Mouse (Mus musculus) cerebellum, postnatal 36 days (tissue): ENCODE results near the gene Plxna4.
A peak's percentile ranks its signal among the peaks of the same experiment; 100 is the strongest.

ENCODE experiments used
- DNase-seq, 2 experiments: peaks; one replicate each; pipeline ENCODE4 v3.0.0; 2021 to 2022; ENCODE audit warnings: mixed read lengths in 2 of 2

Gene Plxna4

DNA sequence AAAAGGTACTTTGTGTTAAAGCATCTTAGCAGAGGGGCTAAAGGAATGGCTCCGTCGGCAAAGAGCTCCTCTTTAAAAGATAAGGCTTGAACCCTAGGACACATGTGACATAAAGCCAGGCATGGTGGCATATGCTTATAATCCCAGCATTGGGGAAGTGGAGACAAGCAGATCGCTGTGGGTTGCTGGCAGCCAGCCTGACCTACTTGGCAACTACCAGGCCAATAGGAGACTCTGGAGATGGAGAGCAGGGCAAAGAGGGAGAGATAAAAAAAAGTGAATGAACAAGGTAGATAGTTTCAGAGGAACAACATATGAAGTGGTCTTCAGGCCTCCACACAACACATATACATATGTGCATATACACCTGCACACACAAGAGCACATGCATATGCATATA lies 189.7 kb downstream of the Plxna4 start:
- peak; percentile 51 to 55 for DNase-seq

DNA sequence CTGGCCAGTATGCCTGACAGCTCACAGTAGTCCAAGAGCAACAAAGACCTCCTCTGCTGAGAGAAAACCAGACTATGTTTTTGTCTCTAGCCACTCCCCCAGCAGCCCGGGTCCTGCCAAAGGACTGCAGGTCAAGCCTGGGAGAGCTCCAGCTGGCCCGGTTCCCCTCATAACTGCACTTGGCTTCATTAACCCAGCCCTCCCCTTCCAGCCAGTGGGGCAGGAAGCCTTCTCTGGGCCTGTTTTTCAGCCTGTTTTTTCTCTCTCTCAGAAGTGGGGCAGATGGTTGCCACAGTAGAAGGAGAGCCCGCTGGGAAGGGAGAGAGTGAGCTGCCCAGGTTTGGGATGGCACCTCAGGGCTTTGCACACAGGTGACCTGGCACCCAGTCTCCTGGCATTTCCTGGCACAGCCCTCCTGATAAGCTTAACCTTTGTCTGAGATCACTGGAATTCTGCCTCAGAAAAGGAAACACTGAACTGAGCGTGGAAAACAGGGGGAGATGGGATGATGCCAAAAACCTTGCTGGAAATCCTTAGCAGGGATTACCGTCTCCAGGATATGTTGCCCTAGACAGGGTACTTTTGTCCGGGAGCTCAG lies 190.8 kb downstream of the Plxna4 start:
- peak; percentile 97 for DNase-seq

DNA sequence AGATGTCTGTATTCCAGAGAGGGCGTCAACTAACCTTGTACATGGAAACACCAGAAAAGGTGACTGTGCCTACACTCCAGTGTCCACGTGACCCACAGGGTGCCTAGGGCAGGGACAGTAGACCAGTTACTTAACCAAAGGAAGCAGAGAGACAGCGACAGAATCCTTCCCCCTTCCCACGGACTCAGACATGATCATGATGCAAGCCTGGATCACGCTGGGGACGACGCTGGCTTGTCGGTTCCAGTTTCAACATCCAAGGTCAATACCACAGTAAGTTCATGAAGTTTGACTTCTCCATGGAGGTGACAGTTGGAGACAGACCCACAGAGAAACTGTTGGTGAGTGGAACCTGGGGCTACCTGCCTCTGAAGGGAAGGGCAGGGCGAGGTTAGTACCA lies 192.6 kb downstream of the Plxna4 start:
- DNase-seq: no peak

DNA sequence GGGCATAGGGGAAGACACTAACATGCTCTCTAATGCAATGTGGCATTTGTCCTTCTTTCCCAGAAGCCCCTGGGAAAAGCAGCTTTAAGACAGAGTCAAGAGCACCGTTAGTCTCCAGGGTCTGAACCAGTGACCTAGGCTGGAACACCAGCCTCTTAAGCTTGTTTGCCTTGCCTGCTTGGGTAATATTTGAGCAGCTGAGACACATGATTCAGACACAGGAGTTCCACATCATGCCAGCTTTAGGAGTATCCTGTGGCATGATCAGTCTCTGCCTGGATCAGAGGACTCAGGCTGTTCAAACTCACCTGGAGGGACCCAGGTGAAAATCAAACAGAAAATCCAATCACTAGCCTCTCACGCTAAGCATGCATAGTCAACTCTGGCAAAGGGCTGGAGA lies 195.7 kb downstream of the Plxna4 start:
- DNase-seq: no peak

DNA sequence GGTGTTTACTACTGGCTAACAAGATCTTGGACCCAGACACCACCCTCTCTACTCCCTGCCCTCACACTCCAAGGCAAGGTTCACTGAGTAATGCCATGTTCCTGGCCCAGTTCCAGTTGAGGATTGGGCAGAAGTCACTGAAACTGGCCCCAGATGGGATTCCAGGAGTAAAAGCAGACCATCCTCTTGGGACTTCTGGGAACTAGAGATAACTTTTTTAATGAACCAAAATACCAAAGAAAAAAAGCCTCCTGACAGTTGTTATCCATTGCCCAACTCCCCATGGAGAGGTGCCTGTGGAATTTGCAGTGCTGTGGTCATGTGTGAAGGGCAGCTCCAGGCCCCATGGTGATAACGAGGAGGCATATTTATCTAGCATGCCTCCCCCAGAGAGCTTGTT lies 199.7 kb downstream of the Plxna4 start:
- DNase-seq: no peak

DNA sequence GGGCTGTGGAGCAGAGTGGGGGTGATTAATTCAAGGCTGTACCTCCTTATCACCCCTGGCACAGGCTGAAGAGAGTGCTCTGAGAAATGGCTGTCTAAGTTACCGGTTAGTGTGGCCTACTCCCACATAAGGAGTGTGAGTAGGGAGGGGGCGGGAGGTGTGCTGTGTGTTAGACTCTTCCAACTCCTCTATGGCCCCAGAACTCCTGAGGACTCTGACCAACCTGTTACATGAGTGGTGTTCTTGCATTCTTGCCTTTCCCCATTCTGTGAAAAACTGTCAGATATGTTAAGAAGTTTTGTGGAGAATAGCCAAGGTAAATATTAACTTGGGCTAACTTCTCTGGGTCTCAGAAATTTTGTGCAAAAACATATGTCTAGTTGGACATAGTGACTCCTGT lies 201.1 kb downstream of the Plxna4 start:
- no peak for DNase-seq

DNA sequence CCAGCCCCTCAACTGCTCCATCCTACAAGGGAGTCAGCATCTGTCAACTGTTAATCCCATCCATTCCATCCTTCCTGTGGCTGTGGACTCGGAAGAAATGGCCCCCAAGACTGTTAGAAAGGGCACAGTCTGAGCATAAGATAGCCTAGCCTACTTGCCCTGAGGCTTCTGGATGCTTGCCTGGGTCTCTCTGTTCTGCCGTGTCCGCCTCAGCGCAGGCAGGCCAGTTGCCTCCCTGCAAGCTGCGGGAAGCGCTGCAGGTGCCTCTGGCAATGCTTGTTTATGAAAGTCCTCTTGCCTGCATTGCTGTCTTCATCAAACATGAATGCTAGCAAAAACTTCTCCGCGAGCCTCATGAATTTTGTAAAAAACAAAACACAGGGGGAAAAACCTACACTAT lies 203.1 kb downstream of the Plxna4 start:
- peak in 1 of 2 experiments; percentile 25 for DNase-seq

DNA sequence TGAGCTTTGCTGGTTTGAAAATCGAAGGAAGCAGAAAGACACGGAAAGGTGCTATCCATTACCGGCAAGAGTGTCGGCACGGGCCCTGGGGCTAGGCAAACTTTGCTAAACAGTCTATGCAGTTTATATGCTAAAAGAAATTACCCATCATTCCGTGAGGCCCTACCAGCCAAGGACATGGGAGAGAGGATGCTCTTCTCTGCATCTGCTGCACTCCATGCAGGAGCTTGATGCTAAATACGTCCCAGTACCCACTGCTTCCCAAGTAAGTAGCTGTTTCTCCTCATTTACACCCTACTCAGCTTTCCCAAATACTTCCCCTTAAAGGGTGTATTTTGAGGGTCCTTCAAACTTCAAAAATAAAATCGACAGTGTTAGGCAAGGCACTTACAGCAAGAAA lies 203.6 kb downstream of the Plxna4 start:
- no peak for DNase-seq

DNA sequence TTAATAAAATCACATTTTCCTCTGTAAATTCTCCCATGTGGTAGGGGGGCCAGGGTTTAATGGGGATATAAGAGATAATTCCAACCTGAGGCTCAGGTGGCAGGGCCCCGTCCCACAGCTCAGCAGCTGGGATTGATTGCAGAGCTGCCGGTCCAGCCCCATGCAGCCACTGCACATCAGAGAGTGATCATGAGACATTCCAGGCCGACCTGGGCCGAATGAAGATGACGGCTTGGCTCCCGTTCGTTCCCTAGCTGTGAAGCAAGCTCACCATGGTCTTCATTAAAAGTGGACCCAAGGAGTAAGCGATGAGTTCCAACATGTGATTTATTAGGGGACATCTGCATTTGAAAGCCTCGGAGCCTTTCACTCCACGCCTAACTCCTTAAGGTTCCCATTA lies 206.5 kb downstream of the Plxna4 start:
- no peak for DNase-seq

DNA sequence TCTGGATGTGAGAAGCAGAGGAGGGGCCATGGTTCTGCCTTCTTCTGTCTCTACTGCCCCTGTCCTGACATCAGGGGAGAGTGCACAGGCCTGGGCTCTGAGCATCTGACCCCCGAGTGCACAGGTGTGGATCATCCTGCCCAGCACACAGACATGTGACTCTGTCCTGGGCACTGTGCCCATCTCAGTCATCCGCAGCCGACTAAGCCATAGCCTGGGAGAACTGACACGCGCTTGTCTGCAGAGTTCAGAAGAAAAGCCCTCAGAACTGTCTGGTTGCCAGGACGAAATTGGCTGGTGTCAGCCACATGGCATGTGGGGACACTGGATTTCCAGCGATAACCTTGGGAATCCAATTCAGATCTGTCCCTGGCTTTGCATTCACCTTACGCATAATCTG lies 210.8 kb downstream of the Plxna4 start:
- DNase-seq: peak; percentile 68 to 73

DNA sequence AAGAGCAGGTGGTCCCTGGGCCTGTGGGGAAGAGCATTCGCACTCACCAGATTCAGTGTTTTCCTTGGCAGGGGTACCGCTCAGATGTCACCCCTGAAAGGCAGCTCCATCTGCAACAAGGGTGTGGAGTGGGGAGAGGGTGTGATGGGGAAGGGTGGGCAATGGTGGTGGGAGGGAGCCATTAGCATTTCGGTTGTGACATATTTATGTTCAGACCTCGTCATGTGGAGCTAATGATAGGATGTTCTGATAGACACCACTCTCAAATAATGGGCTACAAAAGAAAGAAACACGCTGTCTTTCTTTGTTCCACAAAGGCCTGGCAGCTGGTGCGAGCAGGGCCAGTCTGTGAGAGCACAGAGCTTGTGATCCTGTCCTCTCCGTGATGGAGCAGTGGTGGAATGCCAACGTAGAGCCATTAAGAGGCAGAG lies 214.0 kb downstream of the Plxna4 start:
- DNase-seq: no peak

DNA sequence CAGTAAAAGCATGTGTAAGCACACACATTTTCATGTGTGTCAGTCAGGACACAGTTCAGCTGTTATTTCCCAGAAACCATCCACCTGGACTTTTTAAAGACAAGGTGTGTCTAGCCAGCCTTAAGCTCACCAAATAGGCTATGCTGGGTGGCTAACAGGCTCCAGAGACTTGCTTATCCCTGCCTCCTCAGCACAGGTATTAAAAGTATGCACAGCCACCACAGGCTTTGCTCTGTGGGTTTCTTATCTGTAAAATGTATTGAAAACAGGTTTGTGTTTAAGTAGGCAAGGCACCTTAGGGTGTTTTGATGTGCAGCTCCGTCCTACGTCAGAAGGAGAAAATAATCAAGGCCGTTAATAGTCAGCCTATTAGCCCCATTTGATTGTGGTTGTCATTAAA lies 218.9 kb downstream of the Plxna4 start:
- no peak for DNase-seq

DNA sequence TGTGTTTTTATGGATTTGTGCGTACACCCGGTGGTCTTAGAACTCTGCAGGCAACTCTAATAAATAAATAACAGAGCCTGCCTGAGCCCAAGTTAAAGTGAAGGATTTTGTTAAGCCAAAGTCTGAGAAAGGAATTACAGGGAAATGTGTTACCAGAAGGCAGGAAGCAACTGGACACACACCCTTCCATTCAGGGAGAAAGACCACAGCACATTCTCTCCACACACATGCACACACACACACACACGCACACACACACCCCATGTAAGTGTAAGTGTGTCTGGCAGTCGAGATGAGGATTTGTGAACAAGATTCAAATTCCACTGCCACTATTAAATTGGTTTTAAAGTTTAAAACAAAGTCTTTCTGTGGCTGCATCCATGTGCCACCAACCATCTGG lies 219.6 kb downstream of the Plxna4 start:
- DNase-seq: no peak

DNA sequence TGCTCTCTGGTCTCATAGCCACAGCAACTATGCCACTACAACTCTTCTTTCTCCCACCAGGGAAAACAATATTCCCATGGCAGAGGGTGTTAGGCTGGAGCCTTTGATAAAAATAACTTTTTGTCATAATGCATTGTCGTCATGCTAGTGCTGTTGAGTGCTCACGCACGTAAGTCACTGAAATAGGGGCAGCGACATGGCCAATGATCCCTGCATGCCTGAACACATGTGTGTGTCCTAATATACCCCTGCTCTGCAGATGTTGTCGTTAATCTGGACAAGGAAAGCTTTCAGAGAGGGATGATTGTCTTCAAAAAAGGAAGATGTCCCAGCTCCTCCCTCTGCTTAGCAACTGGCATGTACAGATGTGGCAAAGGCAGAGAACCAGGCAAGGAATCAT lies 223.1 kb downstream of the Plxna4 start:
- no peak for DNase-seq

DNA sequence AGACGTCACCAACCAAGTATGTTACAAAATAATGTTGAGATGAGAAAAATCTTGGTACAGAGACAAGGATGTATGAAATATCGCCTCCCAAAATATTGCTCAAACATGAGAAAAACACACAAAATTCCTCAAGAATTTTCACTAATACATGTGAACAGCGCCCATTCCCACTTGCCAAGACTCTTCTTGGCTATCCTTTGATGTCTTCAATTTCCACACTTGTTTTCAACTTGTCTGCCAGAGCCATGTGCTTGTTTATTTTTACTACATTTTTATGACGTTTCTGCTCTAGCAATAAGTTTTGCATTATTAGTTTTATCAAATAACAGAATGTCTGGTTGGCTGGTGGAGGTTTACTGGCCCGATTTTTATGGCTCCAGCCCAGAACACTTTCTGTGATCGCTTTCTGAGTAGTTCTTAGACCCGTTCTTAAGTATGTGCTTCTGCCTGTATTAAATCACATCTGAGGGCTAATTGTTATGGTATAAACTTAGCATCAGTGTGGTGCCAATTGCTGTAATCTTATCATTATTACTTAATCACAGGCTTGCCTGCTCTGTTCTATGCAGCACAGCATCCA lies 224.4 kb downstream of the Plxna4 start:
- DNase-seq: no peak

DNA sequence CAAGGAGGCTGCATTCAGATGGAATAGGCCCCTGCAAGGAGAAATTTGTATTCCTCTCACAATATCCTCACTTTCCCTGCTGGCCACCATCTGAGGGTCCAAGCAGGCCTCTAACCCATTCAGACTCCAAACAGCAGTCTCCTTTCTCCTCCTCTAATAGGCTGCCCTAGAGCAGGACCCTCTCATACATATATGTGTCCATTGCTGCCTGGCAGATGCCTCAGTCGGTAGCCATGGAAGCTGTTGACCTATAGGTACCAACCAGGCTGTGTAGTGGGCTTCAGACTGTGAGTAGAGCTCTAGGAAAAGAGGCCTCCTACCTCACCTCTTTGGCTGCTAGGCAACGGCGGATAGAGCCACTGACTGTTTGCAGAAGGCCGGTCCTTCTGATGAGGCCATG lies 225.6 kb downstream of the Plxna4 start:
- no peak for DNase-seq

DNA sequence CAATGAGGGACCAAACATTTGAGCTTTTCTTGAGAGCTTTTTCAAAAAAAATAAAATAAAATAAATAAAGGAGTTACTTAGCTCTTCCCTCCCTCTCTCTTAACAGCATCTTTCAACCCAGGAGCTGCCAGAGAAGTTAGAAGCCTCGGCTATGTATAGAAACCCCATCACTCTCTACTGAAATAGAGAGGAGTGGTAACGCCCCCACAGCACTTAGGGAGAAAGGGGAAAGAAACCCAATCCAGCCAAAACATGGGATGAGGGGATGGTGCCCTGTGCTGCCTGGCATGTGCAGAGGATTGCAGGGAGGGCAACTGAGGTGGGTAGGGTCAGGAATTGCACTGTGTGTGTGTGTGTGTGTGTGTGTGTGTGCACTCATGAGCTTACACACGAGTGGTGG lies 228.3 kb downstream of the Plxna4 start:
- DNase-seq: no peak

DNA sequence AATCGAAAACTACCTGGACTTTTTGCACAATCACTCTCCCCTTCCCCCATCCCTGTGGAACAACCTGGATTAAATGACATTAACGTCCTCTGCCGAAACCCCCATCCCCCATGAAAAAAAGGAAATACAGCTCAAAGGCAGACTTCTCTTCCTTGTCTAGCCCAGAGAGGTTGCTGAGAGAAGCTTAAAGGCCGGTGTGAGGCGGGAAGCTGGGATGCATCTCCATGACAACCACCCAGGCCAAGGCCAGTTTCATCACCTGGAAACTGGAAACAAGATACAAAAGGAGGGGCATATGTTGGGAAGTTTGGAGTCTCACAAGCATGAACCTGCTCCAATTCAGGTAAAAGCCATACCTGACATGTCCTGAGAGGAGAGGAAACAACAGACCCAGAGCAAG lies 230.5 kb downstream of the Plxna4 start:
- DNase-seq: no peak

DNA sequence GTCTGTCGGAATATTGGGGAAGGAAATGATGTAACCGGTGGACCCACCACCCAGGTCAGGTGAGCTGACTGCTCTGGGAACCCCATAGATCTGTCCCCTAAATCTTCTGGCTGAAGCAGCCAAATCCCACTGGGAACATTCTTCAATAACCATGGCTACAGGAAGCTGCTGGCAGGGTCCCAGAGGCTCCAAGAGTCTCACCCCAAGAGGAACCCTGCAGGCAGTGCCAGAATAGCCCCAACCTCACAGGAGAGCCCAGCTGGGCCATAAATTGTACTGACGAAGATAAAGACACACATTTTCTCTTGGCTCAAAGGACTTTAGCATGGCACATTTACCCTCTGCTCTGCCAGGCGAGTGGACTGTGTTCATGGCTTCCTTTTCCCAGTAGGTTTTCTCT lies 232.4 kb downstream of the Plxna4 start:
- peak; percentile 12 to 21 for DNase-seq

DNA sequence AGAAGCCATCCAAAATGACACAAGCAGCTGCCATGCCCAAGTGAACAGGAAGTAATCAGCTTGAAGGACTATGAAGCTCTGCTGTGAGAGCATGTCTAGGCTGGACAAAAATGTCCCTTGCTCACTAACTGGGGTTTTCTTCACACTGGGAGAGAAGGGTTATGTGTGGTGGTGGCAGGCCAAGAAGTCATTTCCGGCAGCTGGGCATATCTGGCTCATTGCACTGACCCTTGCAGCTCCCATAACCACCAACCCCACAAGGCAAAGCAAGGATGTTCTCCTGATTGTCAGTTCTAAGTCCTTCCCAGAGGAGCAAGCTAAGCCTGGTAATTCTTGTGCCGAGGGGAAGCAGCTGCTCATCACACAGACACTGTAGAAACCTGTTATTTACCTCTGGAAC lies 239.0 kb downstream of the Plxna4 start:
- no peak for DNase-seq

DNA sequence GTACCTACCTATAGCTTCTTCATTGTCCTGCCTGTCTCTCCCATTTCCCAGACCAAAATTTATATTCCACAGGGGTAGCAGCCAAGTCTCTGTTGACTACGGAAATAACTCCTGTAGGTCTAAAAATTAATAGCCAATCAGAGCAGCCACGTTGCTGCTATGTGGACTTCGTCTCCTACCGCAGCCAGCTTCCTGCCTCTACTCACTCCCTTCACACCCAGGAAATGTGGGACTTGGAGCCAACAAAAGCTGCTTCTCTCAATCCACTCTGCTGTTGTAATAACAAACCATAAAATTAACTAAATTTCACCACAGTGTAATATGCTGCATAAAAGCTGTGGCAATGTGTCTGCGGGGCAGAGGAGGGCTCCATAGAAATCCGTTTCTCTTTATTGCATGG lies 239.9 kb downstream of the Plxna4 start:
- DNase-seq: no peak

DNA sequence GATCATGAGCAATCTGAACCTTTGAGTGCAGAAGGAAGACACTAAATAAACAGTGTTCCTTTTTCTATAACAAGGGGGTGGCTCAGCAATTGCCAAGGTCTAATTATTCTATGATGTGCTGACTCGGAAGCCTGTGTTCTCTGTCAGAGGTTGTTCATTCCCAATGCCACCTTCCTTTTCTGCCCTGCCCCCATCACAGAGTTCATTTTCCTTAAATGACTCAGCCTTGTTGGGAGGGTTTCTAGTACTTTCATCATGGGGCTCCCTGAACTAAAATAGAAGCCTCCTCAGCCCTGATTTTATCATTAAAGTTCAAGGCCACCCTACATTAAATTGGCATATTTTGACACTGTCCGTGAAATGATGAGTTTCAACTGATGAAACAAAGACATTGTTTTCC lies 242.0 kb downstream of the Plxna4 start:
- no peak for DNase-seq

DNA sequence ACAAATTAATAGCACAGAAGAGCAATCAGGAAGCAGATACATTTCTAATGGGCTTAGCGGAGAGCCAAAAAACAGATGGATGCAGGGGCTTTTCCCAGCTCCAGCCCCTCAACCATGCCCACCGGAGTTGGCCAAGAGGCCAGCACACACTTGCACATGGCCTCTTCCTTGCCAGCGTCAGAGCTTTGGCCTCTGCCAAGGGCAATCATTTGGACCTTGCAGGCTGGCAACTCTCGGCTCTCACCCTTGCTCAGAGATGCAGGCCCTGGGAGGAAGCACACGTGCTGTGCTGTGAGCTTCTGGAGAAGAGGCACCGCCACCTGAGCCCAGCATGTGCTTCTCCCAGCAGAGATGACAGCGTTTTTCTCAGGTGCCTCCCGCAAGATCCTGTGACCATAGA lies 245.3 kb downstream of the Plxna4 start:
- DNase-seq: no peak

DNA sequence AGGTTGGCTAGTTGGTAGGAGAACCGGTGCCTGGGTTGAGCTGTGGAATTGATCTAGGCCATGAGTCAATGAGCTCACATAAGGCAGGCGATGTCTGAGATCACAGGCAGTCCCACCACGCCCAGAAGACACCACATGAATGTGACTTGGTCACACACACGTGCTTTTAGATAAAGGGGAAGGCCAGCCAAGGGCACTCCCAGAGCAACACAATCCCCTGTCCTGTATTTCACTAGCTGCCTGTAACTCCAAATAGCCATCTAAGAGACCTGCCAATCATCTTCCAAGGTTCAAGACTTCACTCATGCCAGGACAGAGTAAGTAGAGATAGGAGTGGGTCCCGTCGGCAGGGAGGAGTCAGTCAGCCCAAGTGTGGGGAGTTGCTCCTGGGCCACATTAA lies 245.7 kb downstream of the Plxna4 start:
- no peak for DNase-seq

DNA sequence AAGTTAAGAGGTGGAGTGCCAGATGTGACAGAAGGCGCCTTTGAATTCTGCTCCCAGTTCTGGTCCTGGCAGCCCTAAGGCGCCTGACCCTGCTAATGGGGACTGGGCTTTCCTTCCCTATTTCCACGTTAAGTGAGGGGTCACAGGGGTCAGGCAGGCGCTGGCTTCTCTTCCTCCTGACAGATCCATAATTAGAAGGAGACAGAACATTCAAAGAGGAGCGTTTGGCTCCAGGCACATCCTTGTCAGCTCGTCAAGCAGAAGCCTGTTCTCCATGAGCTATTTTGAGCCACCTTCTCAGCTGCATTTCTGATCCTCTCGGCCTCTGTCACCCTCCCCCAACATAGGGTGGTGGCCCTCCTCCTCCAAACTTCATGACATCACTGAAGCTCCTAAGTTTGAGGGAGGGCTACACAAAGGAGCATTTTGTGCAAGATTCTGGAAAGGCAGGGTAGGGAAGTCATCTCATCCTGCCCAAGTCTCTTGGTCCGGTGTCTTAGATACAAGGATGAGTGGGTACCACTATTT lies 249.5 kb downstream of the Plxna4 start:
- no peak for DNase-seq
